8 mouse cellular contexts compared by ENCODE assay signal in the genomic region with DNA sequence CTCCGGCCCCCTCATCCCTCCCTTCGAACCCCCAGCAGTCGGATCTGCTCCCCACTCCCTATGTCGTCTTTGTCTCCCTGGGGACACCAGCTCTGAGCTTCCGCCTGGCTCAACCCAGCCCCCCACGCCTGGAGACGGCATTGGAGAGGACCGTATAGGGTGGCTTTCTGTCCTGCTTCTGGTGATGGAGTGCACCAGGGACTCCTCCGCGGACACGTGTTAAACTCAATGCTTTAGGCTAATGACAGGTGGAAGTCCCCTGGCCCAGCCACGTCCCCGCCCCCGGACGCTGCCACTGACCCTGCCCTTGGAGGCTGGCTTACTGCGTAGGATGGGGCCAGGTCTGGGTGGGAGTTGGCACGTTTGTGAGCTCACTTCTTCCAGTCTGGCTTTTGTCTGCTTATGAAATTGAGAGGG. TPM values are rescaled to one million over a fixed set of nuclear protein-coding genes. Genes with fewer than 3 reads are reported as not detected.
DNase-seq lines count a peak whose midpoint lies in the region; ATAC-seq lines count a peak whose summit lies in the region.

No protein-coding gene starts in this region.

- 0% methylated on average over 17 of the region's 17 CpGs for WGBS in neural tube, embryonic 11.5 days
- WGBS in heart, embryonic 15.5 days = 0% methylated on average over 17 of the region's 17 CpGs
- WGBS in limb, embryonic 15.5 days = under 1% methylated on average over 17 of the region's 17 CpGs

- 0 out of 2 replicates have a peak overlapping the region, but pooled peaks have one; percentile 24 for H3K27ac ChIP-seq in neural tube, embryonic 11.5 days (ENCODE audit: low read depth, low read length)
- H3K27ac ChIP-seq in heart, embryonic 15.5 days = peak overlapping the region; percentile 78
- peak overlapping the region; percentile 76 for H3K27ac ChIP-seq in limb, embryonic 15.5 days

- peak overlapping the region; percentile 91 for H3K4me2 ChIP-seq in neural tube, embryonic 11.5 days (ENCODE audit: low read depth)
- H3K4me2 ChIP-seq in heart, embryonic 15.5 days = peak overlapping the region; percentile 96
- H3K4me2 ChIP-seq in limb, embryonic 15.5 days = peak overlapping the region; percentile 88

- H3K9ac ChIP-seq in neural tube, embryonic 11.5 days (ENCODE audit: low read length) = peak overlapping the region; percentile 80
- H3K9ac ChIP-seq in heart, embryonic 15.5 days = peak overlapping the region; percentile 92
- H3K9ac ChIP-seq in limb, embryonic 15.5 days = peak overlapping the region; percentile 92

- peaks cover 7% of the 10 kb centered on the region for H3K36me3 ChIP-seq in neural tube, embryonic 11.5 days (ENCODE audit: control insufficient read depth, insufficient read depth, low read length)
- peaks cover 37% of the 10 kb centered on the region for H3K36me3 ChIP-seq in heart, embryonic 15.5 days
- peaks cover 38% of the 10 kb centered on the region for H3K36me3 ChIP-seq in limb, embryonic 15.5 days

- no peaks in the 10 kb centered on the region for H3K27me3 ChIP-seq in neural tube, embryonic 11.5 days (ENCODE audit: control insufficient read depth, insufficient read depth, low read length)
- no peaks in the 10 kb centered on the region for H3K27me3 ChIP-seq in heart, embryonic 15.5 days
- no peaks in the 10 kb centered on the region for H3K27me3 ChIP-seq in limb, embryonic 15.5 days

- ATAC-seq in neural tube, embryonic 11.5 days (ENCODE audit: insufficient read depth, low FRiP score, low TSS enrichment) = peak; percentile 53
- peak; percentile 56 for ATAC-seq in heart, embryonic 15.5 days (replicated peaks; ENCODE audit: insufficient number of reproducible peaks, insufficient read depth, low FRiP score, low read depth)
- ATAC-seq in limb, embryonic 15.5 days (ENCODE audit: insufficient number of reproducible peaks, low FRiP score, low TSS enrichment, low read depth) = peak; percentile 37

- peak overlapping the region; percentile 92 for H3K4me3 ChIP-seq in neural tube, embryonic 11.5 days (ENCODE audit: low read depth, low read length)
- H3K4me3 ChIP-seq in heart, embryonic 15.5 days = peak overlapping the region; percentile 86
- H3K4me3 ChIP-seq in limb, embryonic 15.5 days = peak overlapping the region; percentile 99

- H3K9me3 ChIP-seq in neural tube, embryonic 11.5 days (ENCODE audit: control insufficient read depth, low read length) = no peaks in the 10 kb centered on the region
- H3K9me3 ChIP-seq in heart, embryonic 15.5 days (replicated peaks) = no peaks in the 10 kb centered on the region
- no peaks in the 10 kb centered on the region for H3K9me3 ChIP-seq in limb, embryonic 15.5 days

- peaks cover 6% of the 10 kb centered on the region; the same call in 1 of the 2 replicates for H3K4me1 ChIP-seq in neural tube, embryonic 11.5 days (ENCODE audit: control insufficient read depth, insufficient read depth, low read length)
- H3K4me1 ChIP-seq in heart, embryonic 15.5 days (replicated peaks) = peaks cover 17% of the 10 kb centered on the region
- H3K4me1 ChIP-seq in limb, embryonic 15.5 days = peaks cover 16% of the 10 kb centered on the region

- DNase-seq in neural tube, embryonic 11.5 days (ENCODE audit: low spot score) = no peak
- DNase-seq in neural tube, embryonic 10.5 days (ENCODE audit: extremely low spot score, low spot score) = no peak
- peak; percentile 50 for DNase-seq in c-Kit-positive CD71-positive TER-119-positive erythroid progenitor cells, embryonic 14.5 days (ENCODE audit: low spot score)
- DNase-seq in natural killer cell, adult 2 months (ENCODE audit: low spot score in 2 of 2) = peak; percentile 53 to 70
- no peak for DNase-seq in cerebellum, adult 9-11 months
- DNase-seq in frontal cortex, adult 2 months (ENCODE audit: extremely low spot score in 1 of 2, low spot score in 1 of 2) = no peak

RNA-seq across cellular contexts. Expression of gene Psme3, which starts 0.5 kb away (rescaled TPM):
- 154 and 157 TPM in 2 replicates for polyA plus RNA-seq in neural tube, embryonic 11.5 days (2014; fragmentation: Nextera tagmentation; extraction: Ambion mirVana)
- 89.2 and 109 TPM in 2 replicates for polyA plus RNA-seq in heart, embryonic 15.5 days (2015; fragmentation: Nextera tagmentation; extraction: Ambion mirVana)
- 116 and 125 TPM in 2 replicates for polyA plus RNA-seq in limb, embryonic 15.5 days (2015; fragmentation: Nextera tagmentation; extraction: Ambion mirVana)
- 101 and 108 TPM in 2 replicates for polyA plus RNA-seq in frontal cortex, adult 2 months (2012; rRNA removed)

RNA-seq across cellular contexts. Expression of gene Aoc2, which starts 8.4 kb away (rescaled TPM):
- 1.4 and 1.8 TPM in 2 replicates for polyA plus RNA-seq in neural tube, embryonic 11.5 days (2014; fragmentation: Nextera tagmentation; extraction: Ambion mirVana)
- polyA plus RNA-seq in heart, embryonic 15.5 days (2015; fragmentation: Nextera tagmentation; extraction: Ambion mirVana) = 0.43 and 0.95 TPM in 2 replicates
- 1.0 and 1.2 TPM in 2 replicates for polyA plus RNA-seq in limb, embryonic 15.5 days (2015; fragmentation: Nextera tagmentation; extraction: Ambion mirVana)
- polyA plus RNA-seq in frontal cortex, adult 2 months (2012; rRNA removed) = 4.5 and 5.1 TPM in 2 replicates

RNA-seq across cellular contexts. Expression of gene Aoc3, which starts 13.9 kb away (rescaled TPM):
- not detected in 2 replicates for polyA plus RNA-seq in neural tube, embryonic 11.5 days (2014; fragmentation: Nextera tagmentation; extraction: Ambion mirVana)
- 1.9 and 2.7 TPM in 2 replicates for polyA plus RNA-seq in heart, embryonic 15.5 days (2015; fragmentation: Nextera tagmentation; extraction: Ambion mirVana)
- polyA plus RNA-seq in limb, embryonic 15.5 days (2015; fragmentation: Nextera tagmentation; extraction: Ambion mirVana) = 0.90 and 1.5 TPM in 2 replicates
- 0.71 and 0.88 TPM in 2 replicates for polyA plus RNA-seq in frontal cortex, adult 2 months (2012; rRNA removed)

RNA-seq across cellular contexts. Expression of gene Becn1, which starts 14.4 kb away (rescaled TPM):
- polyA plus RNA-seq in neural tube, embryonic 11.5 days (2014; fragmentation: Nextera tagmentation; extraction: Ambion mirVana) = 174 and 177 TPM in 2 replicates
- 114 and 145 TPM in 2 replicates for polyA plus RNA-seq in heart, embryonic 15.5 days (2015; fragmentation: Nextera tagmentation; extraction: Ambion mirVana)
- polyA plus RNA-seq in limb, embryonic 15.5 days (2015; fragmentation: Nextera tagmentation; extraction: Ambion mirVana) = 128 and 137 TPM in 2 replicates
- 177 and 195 TPM in 2 replicates for polyA plus RNA-seq in frontal cortex, adult 2 months (2012; rRNA removed)

RNA-seq across cellular contexts. Expression of gene Coa3, which starts 37.6 kb away (rescaled TPM):
- polyA plus RNA-seq in neural tube, embryonic 11.5 days (2014; fragmentation: Nextera tagmentation; extraction: Ambion mirVana) = 190 and 196 TPM in 2 replicates
- polyA plus RNA-seq in heart, embryonic 15.5 days (2015; fragmentation: Nextera tagmentation; extraction: Ambion mirVana) = 151 and 169 TPM in 2 replicates
- 148 and 154 TPM in 2 replicates for polyA plus RNA-seq in limb, embryonic 15.5 days (2015; fragmentation: Nextera tagmentation; extraction: Ambion mirVana)
- 147 and 151 TPM in 2 replicates for polyA plus RNA-seq in frontal cortex, adult 2 months (2012; rRNA removed)

Comparison
In these comparisons a context has a peak if more than half of its experiments do, and no peak if none do; other contexts are left out.
1. DNase-seq: peak in c-Kit-positive CD71-positive TER-119-positive erythroid progenitor cells, embryonic 14.5 days (single experiment) and natural killer cell, adult 2 months (2 of 2); none in neural tube, embryonic 11.5 days (single experiment), neural tube, embryonic 10.5 days (single experiment), cerebellum, adult 9-11 months (single experiment) and frontal cortex, adult 2 months (0 of 2).
2. H3K27ac ChIP-seq: peak in every context shown above with its lines; median percentile 78 in heart, embryonic 15.5 days; 76 in limb, embryonic 15.5 days; 24 in neural tube, embryonic 11.5 days.
3. Peak in every context shown above with its lines, with median percentiles within 50 percentile points of each other: ATAC-seq, H3K4me2 ChIP-seq, H3K4me3 ChIP-seq and H3K9ac ChIP-seq.